Mouse (Mus musculus): ENCODE data around the gene Acer3. TPM values are rescaled to one million over a fixed set of nuclear protein-coding genes. Genes with fewer than 3 reads are reported as not detected.

Acer3 gene
- polyA plus RNA-seq, 1 experiment, result 11.3 TPM

DNA sequence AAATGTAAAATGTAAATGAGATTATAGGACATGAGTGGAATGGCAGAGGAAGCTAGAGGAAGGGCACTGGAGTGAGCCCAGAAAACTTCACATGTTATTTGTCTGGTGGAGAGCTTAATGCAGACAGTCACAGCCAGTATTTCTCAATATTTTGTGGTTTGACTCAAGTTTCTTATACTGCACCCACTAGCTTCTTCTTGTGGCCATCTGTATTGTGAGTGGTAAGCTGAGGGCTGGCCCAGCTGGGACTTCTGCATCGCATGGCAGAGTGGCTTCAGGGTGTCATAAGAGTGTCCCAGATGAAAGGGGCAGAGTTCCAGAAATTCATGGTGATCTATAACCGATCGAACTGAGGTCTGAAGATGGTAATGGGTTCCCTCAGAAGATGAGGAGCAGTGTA is 120.6 kb downstream of the Acer3 start:
- TF ChIP-seq CTCF (IDR thresholded peaks at IDR 0.05; ENCODE audit: control insufficient read depth, insufficient read depth, insufficient replicate concordance, low read depth, low read length), result no peak
- TF ChIP-seq POLR2A (IDR thresholded peaks at IDR 0.05; ENCODE audit: control insufficient read depth, low read depth, low read length), result no peak
- no peak overlapping the region for H3K27ac ChIP-seq (ENCODE audit: control insufficient read depth, insufficient read depth, low read depth, low read length)
- no peaks in the 10 kb centered on the region; the same call in 1 of the 2 replicates for H3K4me1 ChIP-seq (ENCODE audit: control insufficient read depth, insufficient read depth, low read length)
- no peaks in the 10 kb centered on the region for H3K36me3 ChIP-seq (ENCODE audit: control insufficient read depth, insufficient read depth, low read length)
- H3K27me3 ChIP-seq (ENCODE audit: control insufficient read depth, insufficient read depth, low read length), result no peaks in the 10 kb centered on the region
- H3K4me3 ChIP-seq (ENCODE audit: control insufficient read depth, low read depth, low read length), result no peak overlapping the region

DNA sequence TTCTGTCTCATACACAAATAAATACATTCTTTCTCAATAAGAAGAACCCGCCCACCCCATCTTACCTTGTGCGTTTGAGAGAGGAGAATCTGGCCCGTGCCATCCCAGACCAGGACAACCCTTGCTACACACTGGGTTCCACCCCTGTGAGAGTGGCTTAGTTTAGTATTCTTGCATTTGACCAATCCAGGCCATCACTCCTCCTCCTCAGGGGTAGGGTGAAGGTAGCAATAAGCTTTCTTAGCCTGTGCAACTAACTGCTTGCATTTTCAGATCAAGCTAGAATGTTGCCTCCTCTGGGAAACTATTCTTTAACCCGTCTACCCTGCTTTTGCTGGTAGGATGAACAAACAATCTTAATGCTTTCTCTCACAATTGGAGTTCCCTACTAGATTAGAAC is 121.6 kb downstream of the Acer3 start, which contains the start of gene B3gnt6:
B3gnt6 (minus strand) TSS at position 101 of the 400 bp plus-strand sequence.
- H3K4me3 ChIP-seq (ENCODE audit: control insufficient read depth, low read depth, low read length), result no peak within 1 kb of the TSS
- no peaks in the 10 kb centered on the region for H3K27me3 ChIP-seq (ENCODE audit: control insufficient read depth, insufficient read depth, low read length)
- TF ChIP-seq POLR2A (IDR thresholded peaks at IDR 0.05; ENCODE audit: control insufficient read depth, low read depth, low read length) (no peak), CTCF (IDR thresholded peaks at IDR 0.05; ENCODE audit: control insufficient read depth, insufficient read depth, insufficient replicate concordance, low read depth, low read length) (no peak)
- no peaks in the 10 kb centered on the region; the same call in 1 of the 2 replicates for H3K4me1 ChIP-seq (ENCODE audit: control insufficient read depth, insufficient read depth, low read length)
- no peaks in the 10 kb centered on the region for H3K36me3 ChIP-seq (ENCODE audit: control insufficient read depth, insufficient read depth, low read length)
- H3K27ac ChIP-seq (ENCODE audit: control insufficient read depth, insufficient read depth, low read depth, low read length), result no peak within 1 kb of the TSS

- Histone ChIP-seq H3K27me3 (ENCODE audit: control insufficient read depth, insufficient read depth, low read length) (no peaks in the 10 kb centered on the region), H3K27ac (ENCODE audit: control insufficient read depth, insufficient read depth, low read depth, low read length) (no peak overlapping the region), H3K4me1 (ENCODE audit: control insufficient read depth, insufficient read depth, low read length) (peaks cover 8% of the 10 kb centered on the region), H3K36me3 (ENCODE audit: control insufficient read depth, insufficient read depth, low read length) (no peaks in the 10 kb centered on the region), H3K4me3 (ENCODE audit: control insufficient read depth, low read depth, low read length) (peak overlapping the region; percentile 74; the same call in 1 of the 2 replicates)
- no peak for TF ChIP-seq POLR2A (IDR thresholded peaks at IDR 0.05; ENCODE audit: control insufficient read depth, low read depth, low read length)
- no peak for TF ChIP-seq CTCF (IDR thresholded peaks at IDR 0.05; ENCODE audit: control insufficient read depth, insufficient read depth, insufficient replicate concordance, low read depth, low read length)
Observed at GRCm38 (mm10) chr7:98195151-98195801, 125.7 kb downstream of the Acer3 start.

- peaks cover 8% of the 10 kb centered on the region for H3K4me1 ChIP-seq (ENCODE audit: control insufficient read depth, insufficient read depth, low read length)
- H3K36me3 ChIP-seq (ENCODE audit: control insufficient read depth, insufficient read depth, low read length), result no peaks in the 10 kb centered on the region
- peak overlapping the region; percentile 74 for H3K4me3 ChIP-seq (ENCODE audit: control insufficient read depth, low read depth, low read length)
- no peaks in the 10 kb centered on the region for H3K27me3 ChIP-seq (ENCODE audit: control insufficient read depth, insufficient read depth, low read length)
- TF ChIP-seq POLR2A (IDR thresholded peaks at IDR 0.05; ENCODE audit: control insufficient read depth, low read depth, low read length) (peak; percentile 48; the same call in 1 of the 2 replicates), CTCF (IDR thresholded peaks at IDR 0.05; ENCODE audit: control insufficient read depth, insufficient read depth, insufficient replicate concordance, low read depth, low read length) (no peak)
- H3K27ac ChIP-seq (ENCODE audit: control insufficient read depth, insufficient read depth, low read depth, low read length), result 0 out of 2 replicates have a peak overlapping the region, but pooled peaks have one; percentile 25
Observed at GRCm38 (mm10) chr7:98194026-98194792, 126.8 kb downstream of the Acer3 start.

- Histone ChIP-seq H3K4me1 (ENCODE audit: control insufficient read depth, insufficient read depth, low read length) (peaks cover 8% of the 10 kb centered on the region), H3K27ac (ENCODE audit: control insufficient read depth, insufficient read depth, low read depth, low read length) (no peak overlapping the region), H3K27me3 (ENCODE audit: control insufficient read depth, insufficient read depth, low read length) (no peaks in the 10 kb centered on the region), H3K36me3 (ENCODE audit: control insufficient read depth, insufficient read depth, low read length) (no peaks in the 10 kb centered on the region), H3K4me3 (ENCODE audit: control insufficient read depth, low read depth, low read length) (peak overlapping the region; percentile 74)
- no peak for TF ChIP-seq POLR2A (IDR thresholded peaks at IDR 0.05; ENCODE audit: control insufficient read depth, low read depth, low read length)
- TF ChIP-seq CTCF (IDR thresholded peaks at IDR 0.05; ENCODE audit: control insufficient read depth, insufficient read depth, insufficient replicate concordance, low read depth, low read length), result peak; percentile 12; the same call in 1 of the 2 replicates
Observed at GRCm38 (mm10) chr7:98193515-98194025, 127.4 kb downstream of the Acer3 start.

- Histone ChIP-seq H3K27me3 (ENCODE audit: control insufficient read depth, insufficient read depth, low read length) (no peaks in the 10 kb centered on the region), H3K4me3 (ENCODE audit: control insufficient read depth, low read depth, low read length) (no peak overlapping the region), H3K36me3 (ENCODE audit: control insufficient read depth, insufficient read depth, low read length) (no peaks in the 10 kb centered on the region), H3K27ac (ENCODE audit: control insufficient read depth, insufficient read depth, low read depth, low read length) (no peak overlapping the region), H3K4me1 (ENCODE audit: control insufficient read depth, insufficient read depth, low read length) (peaks cover 8% of the 10 kb centered on the region)
- peak; percentile 29; the same call in 1 of the 2 replicates for TF ChIP-seq CTCF (IDR thresholded peaks at IDR 0.05; ENCODE audit: control insufficient read depth, insufficient read depth, insufficient replicate concordance, low read depth, low read length)
- TF ChIP-seq POLR2A (IDR thresholded peaks at IDR 0.05; ENCODE audit: control insufficient read depth, low read depth, low read length), result no peak
Observed at GRCm38 (mm10) chr7:98191571-98192250, 129.3 kb downstream of the Acer3 start.

Data from testis, adult 2 months (tissue).